Mouse (Mus musculus): ENCODE data around the gene Wnt6.

GRCm38 (mm10) chr1:74787846-74788245, 16.2 kb downstream of the Wnt6 start:
- TF ChIP-seq POLR2A (IDR thresholded peaks at IDR 0.05; ENCODE audit: borderline replicate concordance, low read depth, low read length) (no peak), CTCF (IDR thresholded peaks at IDR 0.05; ENCODE audit: low read depth, low read length) (peak; percentile 76)
